In the genomic region with DNA sequence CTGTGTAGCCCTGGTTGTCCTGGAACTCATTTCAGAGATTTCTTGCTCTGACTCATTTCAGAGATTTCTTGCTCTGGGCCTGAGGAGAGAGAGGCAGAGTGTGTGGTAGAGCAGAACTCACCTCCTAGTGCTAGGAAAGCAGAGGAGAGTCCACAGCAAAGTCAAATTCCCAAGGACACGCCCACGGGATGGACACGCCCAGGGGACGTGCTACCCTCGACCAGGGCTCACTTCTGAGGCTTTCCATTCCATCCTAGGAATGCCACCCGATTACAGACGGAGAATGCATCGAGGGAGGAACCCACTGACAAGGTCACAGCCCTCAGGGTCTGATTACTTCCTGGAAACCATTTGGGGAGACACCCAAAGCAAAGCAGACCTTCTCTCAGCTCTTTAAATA, we compare ENCODE assay signal across 9 mouse cellular contexts. TPM values are rescaled to one million over a fixed set of nuclear protein-coding genes. Genes with fewer than 3 reads are reported as not detected.
DNase-seq lines count a peak whose midpoint lies in the region; ATAC-seq and TF ChIP-seq lines count a peak whose summit lies in the region.
"Had no signal": no experiment of that assay in that cellular context is flagged by ENCODE, and none has a peak within 500 bp of the region (broad histone marks: within the 10 kb centered on the region; RNA-seq: fewer than 3 reads in every experiment).

No protein-coding gene starts in this region.

- ATAC-seq in erythroblast, adult 5-6 weeks (replicated peaks; ENCODE audit: low FRiP score, poor library complexity, severe bottlenecking): no peak
- ATAC-seq in granulocyte monocyte progenitor cell, adult 5-6 weeks (replicated peaks; ENCODE audit: poor library complexity, severe bottlenecking): no peak

- DNase-seq in gastrocnemius, adult 2 months: peak; percentile 54
- DNase-seq in gastrocnemius, postnatal 14 days: no peak
- DNase-seq in adrenal gland, postnatal 36 days: peak; percentile 36 to 58
- DNase-seq in heart, postnatal 14 days: peak; percentile 28 to 44
- DNase-seq in lung, postnatal 10 days: peak; percentile 62
- no peak for DNase-seq in layer of hippocampus, postnatal 25 days (ENCODE audit: extremely low spot score in 1 of 2, low spot score in 1 of 2)

- TF ChIP-seq CTCF in gastrocnemius, adult 2 months (IDR thresholded peaks at IDR 0.05): no peak

- intact Hi-C loops in gastrocnemius, adult 2 months (cut with DNase I): no loop called here
- intact Hi-C loops in gastrocnemius, postnatal 14 days (cut with DNase I; ENCODE audit: low total_unique reads): no loop called here
- intact Hi-C loops in heart, postnatal 14 days (cut with DNase I): loop anchor here (5.0 kb wide), 1 partner anchor 41 kb away; no protein-coding TSS in a partner anchor

- H3K4me3 ChIP-seq in gastrocnemius, adult 2 months: no peak overlapping the region
- H3K4me3 ChIP-seq: limb, embryonic 12.5 days had no signal

- peak overlapping the region; percentile 51 for H3K27ac ChIP-seq in gastrocnemius, adult 2 months
- H3K27ac ChIP-seq: limb, embryonic 12.5 days had no signal

RNA-seq across cellular contexts. Expression of gene Epas1, which starts 39.9 kb away (rescaled TPM):
- 100 to 1,000 TPM in 1 of 2 experiments, 10 to 100 TPM in 1; 96.6 to 127 TPM for total RNA-seq in gastrocnemius, adult 2 months (2021)
- total RNA-seq in gastrocnemius, postnatal 14 days (2021): 100 to 1,000 TPM in 1 of 2 experiments, 10 to 100 TPM in 1; 91.8 to 114 TPM
- total RNA-seq in adrenal gland, postnatal 36 days (2021): 100 to 1,000 TPM; 165 to 202 TPM
- 100 to 1,000 TPM; 259 to 278 TPM for total RNA-seq in heart, postnatal 14 days (2021)
- 0.42 and 0.77 TPM in 2 replicates for total RNA-seq in erythroblast, adult 5-6 weeks (2015; ENCODE audit: low replicate concordance)
- total RNA-seq in erythroblast, adult 5-6 weeks (2017; ENCODE audit: low replicate concordance): 0.17 TPM in 1 of 2 replicates, not detected in the other
- total RNA-seq in layer of hippocampus, postnatal 25 days (2021): 10 to 100 TPM; 75.1 to 99.4 TPM
- total RNA-seq in granulocyte monocyte progenitor cell, adult 5-6 weeks (2014; fragmentation: Nextera tagmentation): 0.49 TPM in 1 of 2 replicates, not detected in the other
- total RNA-seq in granulocyte monocyte progenitor cell, adult 5-6 weeks (2017): under 0.01 and 0.15 TPM in 2 replicates

Comparison
In these comparisons a context has a peak if more than half of its experiments do, and no peak if none do; other contexts are left out.
1. DNase-seq: peak in gastrocnemius, adult 2 months (single experiment), adrenal gland, postnatal 36 days (2 of 2), heart, postnatal 14 days (2 of 2) and lung, postnatal 10 days (single experiment); none in gastrocnemius, postnatal 14 days (single experiment) and layer of hippocampus, postnatal 25 days (0 of 2).
2. RNA of gene Epas1, which starts 39.9 kb away (total RNA-seq): 259 to 278 TPM in heart, postnatal 14 days, 165 to 202 TPM in adrenal gland, postnatal 36 days, 96.6 to 127 TPM in gastrocnemius, adult 2 months, 91.8 to 114 TPM in gastrocnemius, postnatal 14 days and 75.1 to 99.4 TPM in layer of hippocampus, postnatal 25 days; 0.17 to 0.77 TPM in erythroblast, adult 5-6 weeks and under 0.01 to 0.49 TPM in granulocyte monocyte progenitor cell, adult 5-6 weeks; every median in the first group is over 10 times any median in the second.